ENCODE assay signal across 29 mouse cellular contexts in genomic region chr10:4838099-4838498, GRCm38 (mm10).
DNase-seq lines count a peak whose midpoint lies in the region; ATAC-seq lines count a peak whose summit lies in the region.
"Had no signal": no experiment of that assay in that cellular context is flagged by ENCODE, and none has a peak within 500 bp of the region (broad histone marks: within the 10 kb centered on the region; RNA-seq: fewer than 3 reads in every experiment).

No protein-coding gene starts in this region.

- no peak overlapping the region for H3K4me3 ChIP-seq in neural tube, embryonic 14.5 days (ENCODE audit: low read depth, low read length)
- no peak overlapping the region for H3K4me3 ChIP-seq in limb, embryonic 13.5 days
- H3K4me3 ChIP-seq: forebrain, embryonic 13.5 days; heart, embryonic 13.5 days; hindbrain, embryonic 10.5 days; hindbrain, embryonic 15.5 days; limb, embryonic 12.5 days; liver, embryonic 12.5 days; midbrain, embryonic 12.5 days had no signal

- H3K9me3 ChIP-seq in neural tube, embryonic 14.5 days (ENCODE audit: control insufficient read depth, low read length), result no peaks in the 10 kb centered on the region
- no peaks in the 10 kb centered on the region for H3K9me3 ChIP-seq in limb, embryonic 13.5 days
- H3K9me3 ChIP-seq: forebrain, embryonic 13.5 days; G1E; heart, embryonic 13.5 days; hindbrain, embryonic 10.5 days; hindbrain, embryonic 15.5 days; limb, embryonic 12.5 days; liver, embryonic 12.5 days; midbrain, embryonic 12.5 days had no signal

- H3K4me2 ChIP-seq in neural tube, embryonic 14.5 days (ENCODE audit: low read depth, low read length), result no peak overlapping the region
- no peak overlapping the region for H3K4me2 ChIP-seq in limb, embryonic 13.5 days (replicated peaks)
- H3K4me2 ChIP-seq: forebrain, embryonic 13.5 days; heart, embryonic 13.5 days; hindbrain, embryonic 15.5 days; limb, embryonic 12.5 days; liver, embryonic 12.5 days; midbrain, embryonic 12.5 days had no signal

- 74% methylated on average over 4 of the region's 4 CpGs for WGBS in neural tube, embryonic 14.5 days
- WGBS in limb, embryonic 13.5 days, result 62% methylated on average over 4 of the region's 4 CpGs

- H3K9ac ChIP-seq in neural tube, embryonic 14.5 days (replicated peaks; ENCODE audit: low read depth, low read length), result no peak overlapping the region
- H3K9ac ChIP-seq in limb, embryonic 13.5 days, result no peak overlapping the region
- H3K9ac ChIP-seq: forebrain, embryonic 13.5 days; heart, embryonic 13.5 days; hindbrain, embryonic 15.5 days; limb, embryonic 12.5 days; liver, embryonic 12.5 days; liver, postnatal 0 days; midbrain, embryonic 12.5 days had no signal

- ATAC-seq in neural tube, embryonic 14.5 days (ENCODE audit: low read depth), result peak; percentile 31; the same call in 1 of the 2 replicates
- peak; percentile 66; the same call in 1 of the 2 replicates for ATAC-seq in limb, embryonic 13.5 days (ENCODE audit: low FRiP score, low read depth)
- no peak for ATAC-seq in monocyte, adult 5-6 weeks (replicated peaks; ENCODE audit: insufficient number of reproducible peaks, low FRiP score, low TSS enrichment, poor library complexity, severe bottlenecking)
- ATAC-seq: forebrain, embryonic 13.5 days; inflammation-experienced regulatory T-cells, adult 6 months; liver, embryonic 12.5 days; liver, postnatal 0 days had no signal

- no peaks in the 10 kb centered on the region for H3K27me3 ChIP-seq in neural tube, embryonic 14.5 days (ENCODE audit: control insufficient read depth, insufficient read depth, low read length)
- H3K27me3 ChIP-seq in limb, embryonic 13.5 days, result no peaks in the 10 kb centered on the region
- H3K27me3 ChIP-seq: forebrain, embryonic 13.5 days; heart, embryonic 13.5 days; hindbrain, embryonic 15.5 days; limb, embryonic 12.5 days; liver, embryonic 12.5 days; midbrain, embryonic 12.5 days had no signal

- intact Hi-C loops in left cerebral cortex, postnatal 14 days (cut with DNase I), result no loop called here

- DNase-seq in embryo, embryonic 11 days, result peak; percentile 5
- no peak for DNase-seq in embryo, embryonic 10 days (ENCODE audit: low spot score)
- no peak for DNase-seq in neural tube, embryonic 10.5 days (ENCODE audit: extremely low spot score, low spot score)
- DNase-seq in cerebellum, adult 9-11 months, result no peak
- no peak for DNase-seq in left cerebral cortex, postnatal 14 days (ENCODE audit: low spot score in 2 of 2)
- DNase-seq: adrenal gland, postnatal 10 days; cerebellum, adult 11 months; cerebellum, adult 9-10 months; heart, adult 18-20 months; heart, postnatal 14 days; kidney, adult 11 months; liver, postnatal 0 days; lung, postnatal 36 days; right cerebral cortex, adult 18-20 months; thymus, adult 18-20 months; thymus, postnatal 25 days had no signal

- H3K27ac ChIP-seq in neural tube, embryonic 14.5 days (ENCODE audit: low read depth, low read length), result no peak overlapping the region
- no peak overlapping the region for H3K27ac ChIP-seq in limb, embryonic 13.5 days
- H3K27ac ChIP-seq: forebrain, embryonic 13.5 days; heart, embryonic 13.5 days; hindbrain, embryonic 10.5 days; hindbrain, embryonic 15.5 days; limb, embryonic 12.5 days; liver, embryonic 12.5 days; midbrain, embryonic 12.5 days; stomach, postnatal 0 days had no signal

- no peaks in the 10 kb centered on the region for H3K4me1 ChIP-seq in neural tube, embryonic 14.5 days (ENCODE audit: control insufficient read depth, insufficient read depth, low read length)
- no peaks in the 10 kb centered on the region for H3K4me1 ChIP-seq in limb, embryonic 13.5 days
- H3K4me1 ChIP-seq: forebrain, embryonic 13.5 days; heart, embryonic 13.5 days; hindbrain, embryonic 10.5 days; hindbrain, embryonic 15.5 days; limb, embryonic 12.5 days; liver, embryonic 12.5 days; midbrain, embryonic 12.5 days had no signal

- no peaks in the 10 kb centered on the region for H3K36me3 ChIP-seq in neural tube, embryonic 14.5 days (ENCODE audit: control insufficient read depth, insufficient read depth, low read length)
- H3K36me3 ChIP-seq in limb, embryonic 13.5 days, result no peaks in the 10 kb centered on the region
- H3K36me3 ChIP-seq: G1E; heart, embryonic 13.5 days; hindbrain, embryonic 10.5 days; hindbrain, embryonic 15.5 days; limb, embryonic 12.5 days; liver, embryonic 12.5 days; midbrain, embryonic 12.5 days had no signal
